Mouse (Mus musculus): ENCODE data around the gene Rbm44.

GRCm38 (mm10) chr1:91144813-91145212, at the start of gene Rbm44:
- TF ChIP-seq POU5F1 (IDR thresholded peaks at IDR 0.05; ENCODE audit: borderline replicate concordance, low read length) (no peak), CTCF (conservative IDR thresholded peaks at IDR 0.05; ENCODE audit: low read length) (no peak)

All from E14TG2a.4 (cell line).